Mouse (Mus musculus): Measurements from ENCODE around the gene Endod1.

DNA sequence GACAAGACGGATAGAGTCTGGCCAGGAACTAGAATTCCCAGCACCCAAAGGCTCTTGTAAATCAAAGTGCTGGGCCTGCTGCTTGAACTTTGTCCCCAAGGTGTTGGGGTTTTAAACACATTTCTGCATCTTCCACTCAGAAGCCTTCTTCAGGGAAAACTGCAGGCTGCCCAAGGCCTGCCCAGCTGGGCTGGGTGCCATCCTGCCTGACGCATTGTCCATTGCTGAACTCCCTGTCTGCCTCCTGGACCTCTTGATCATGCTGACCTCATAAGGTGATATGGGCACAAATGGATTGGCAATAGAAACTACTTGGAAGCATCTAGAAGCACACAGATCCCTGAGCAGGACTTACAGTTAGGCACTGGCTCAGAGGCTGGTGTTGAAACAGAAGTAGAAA, 3.2 kb downstream of the Endod1 start:
- TF ChIP-seq CTCF (IDR thresholded peaks at IDR 0.05) (no peak), EP300 (IDR thresholded peaks at IDR 0.05) (no peak)

All from lung, postnatal 0 days (tissue).